Mouse (Mus musculus): ENCODE measurements at regions not wholly inside any gene's neighbourhood (a gene's known extent, or its start where the extent isn't known, plus 50 kb on each side); places are given as distances from the start of the nearest gene placed in this dataset.

DNA sequence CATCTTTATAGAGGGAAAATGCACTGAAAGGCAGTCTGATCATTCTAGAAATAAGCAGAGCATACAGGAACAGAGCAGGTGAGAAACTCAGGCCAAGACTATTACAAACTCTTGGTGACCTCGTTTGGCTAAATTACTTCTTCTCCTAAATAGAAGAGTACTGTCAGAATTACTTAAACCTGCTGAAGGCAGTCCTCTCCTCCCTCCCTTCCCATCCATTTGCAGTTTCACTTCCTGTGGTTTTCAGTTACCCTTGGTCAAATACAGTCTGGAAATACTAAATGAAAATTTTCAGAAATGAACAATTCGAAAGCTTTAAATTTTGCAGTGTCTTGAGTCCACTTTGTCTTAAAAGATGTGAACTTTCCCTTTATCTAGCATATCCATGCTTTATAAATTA is 135.8 kb downstream of the Rnd3 start:
- DNase-seq: no peak

- no peak for DNase-seq
Measured at GRCm38 (mm10) chr2:51008251-51008533, 140.7 kb downstream of the Rnd3 start.

DNA sequence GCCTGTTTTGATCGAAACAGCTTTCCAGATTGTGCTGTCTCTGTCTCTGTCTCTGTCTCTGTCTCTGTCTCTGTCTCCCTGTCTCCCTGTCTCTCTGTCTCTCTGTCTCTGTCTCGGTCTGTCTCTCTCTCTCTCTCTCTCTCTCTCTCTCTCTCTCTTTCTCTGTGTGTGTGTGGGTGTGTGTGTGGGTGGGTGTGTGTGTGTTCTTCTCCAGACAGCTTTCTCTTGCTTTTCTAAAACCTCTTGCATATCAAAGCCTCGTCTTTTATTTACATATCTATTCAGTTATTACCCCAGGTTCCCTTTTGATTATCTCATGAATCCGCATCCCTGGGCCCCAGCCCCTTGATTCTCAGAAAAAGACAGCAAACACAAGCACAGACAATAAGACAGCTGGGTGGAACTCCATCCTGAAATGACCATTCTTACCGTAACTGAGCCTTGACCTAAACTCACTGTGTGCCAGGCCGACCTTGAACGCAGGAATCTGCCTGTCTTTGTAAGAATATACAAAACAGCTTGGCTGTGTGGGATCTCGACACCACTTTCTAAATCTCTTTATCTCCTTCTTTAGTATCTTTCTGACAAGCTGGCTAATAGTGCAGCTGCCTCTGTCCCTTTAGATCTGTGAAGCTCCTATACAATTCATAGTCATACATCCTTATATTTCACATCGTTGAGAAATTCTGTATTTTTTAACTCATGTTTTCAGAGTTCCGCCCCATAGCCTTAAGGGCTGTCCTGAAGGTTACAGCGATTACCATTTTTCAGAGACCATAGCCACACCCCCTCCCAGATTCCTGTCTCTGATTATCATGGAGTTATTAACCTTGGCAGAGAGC is 141.3 kb downstream of the Rnd3 start:
- DNase-seq: no peak

GRCm38 (mm10) chr2:51006818-51007217 is 142.1 kb downstream of the Rnd3 start:
- DNase-seq: no peak

GRCm38 (mm10) chr2:51001548-51001947 is 147.4 kb downstream of the Rnd3 start:
- no peak for DNase-seq

DNA sequence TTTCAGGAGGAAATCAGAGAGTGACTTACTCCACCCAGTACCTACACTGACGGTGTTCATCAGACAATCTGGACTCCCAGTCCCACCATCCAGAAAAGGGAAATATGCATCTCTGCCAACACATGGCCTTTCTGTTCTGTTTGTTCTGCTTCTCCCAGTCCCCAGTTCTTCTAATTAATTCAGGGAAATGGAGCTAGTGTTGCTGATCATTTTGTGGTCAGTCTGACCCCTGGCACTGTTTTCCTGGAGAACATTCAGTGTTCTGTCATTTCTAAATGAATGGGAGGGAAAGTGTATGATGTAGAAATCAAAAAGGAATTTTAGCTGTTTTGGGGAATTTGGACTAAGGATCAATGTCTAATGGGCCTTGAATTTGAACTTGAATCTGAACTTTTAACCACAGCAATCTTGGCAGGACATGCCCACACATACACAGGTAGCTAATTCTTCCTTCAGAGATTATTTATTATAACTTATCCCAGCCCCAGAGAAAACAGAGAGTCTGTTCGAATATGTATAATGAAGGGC is 165.0 kb downstream of the Rnd3 start:
- DNase-seq: no peak

DNA sequence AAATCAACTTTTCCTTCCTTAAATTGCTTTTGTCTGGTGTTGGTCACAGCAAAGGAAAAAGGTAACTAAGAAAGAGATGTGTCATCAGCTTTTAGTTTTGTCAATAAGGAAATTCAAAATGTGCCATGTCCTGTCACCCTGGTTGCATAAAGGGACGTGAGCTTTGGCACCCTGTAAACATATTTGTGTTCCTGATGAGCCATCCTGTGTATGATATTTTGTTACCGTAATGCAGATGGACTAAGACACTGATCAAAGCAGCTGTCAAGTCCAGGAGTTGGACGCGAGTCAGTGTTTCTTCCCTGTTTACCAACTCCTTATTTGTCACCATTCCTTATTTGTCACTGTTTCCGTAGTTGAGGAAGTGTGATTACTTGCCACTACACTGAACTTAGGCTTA is 166.3 kb downstream of the Rnd3 start:
- DNase-seq: no peak

- no peak for DNase-seq
Measured at GRCm38 (mm10) chr2:50978356-50978755, 170.6 kb downstream of the Rnd3 start.

GRCm38 (mm10) chr2:50971131-50971825 is 177.6 kb downstream of the Rnd3 start:
- peak; percentile 29 for DNase-seq

DNA sequence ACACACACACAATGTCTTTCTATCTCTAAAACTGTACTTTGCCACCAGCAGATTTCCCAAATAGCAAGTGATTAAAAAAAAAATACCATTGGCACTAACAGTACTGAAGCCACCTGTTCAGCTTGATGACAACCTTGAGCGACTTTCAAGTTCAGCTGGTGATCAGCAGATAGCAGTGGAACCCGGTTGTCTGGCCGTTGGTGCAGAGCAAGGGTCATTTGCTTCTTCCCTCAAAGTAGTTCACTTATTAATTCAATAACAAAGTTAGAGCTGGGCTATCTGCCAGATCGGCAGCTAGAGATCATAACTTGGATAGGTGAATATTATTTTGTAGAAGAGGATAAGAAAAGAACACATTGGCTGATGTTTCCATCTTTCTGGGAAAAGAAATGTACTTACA is 180.5 kb downstream of the Rnd3 start:
- DNase-seq: no peak

DNA sequence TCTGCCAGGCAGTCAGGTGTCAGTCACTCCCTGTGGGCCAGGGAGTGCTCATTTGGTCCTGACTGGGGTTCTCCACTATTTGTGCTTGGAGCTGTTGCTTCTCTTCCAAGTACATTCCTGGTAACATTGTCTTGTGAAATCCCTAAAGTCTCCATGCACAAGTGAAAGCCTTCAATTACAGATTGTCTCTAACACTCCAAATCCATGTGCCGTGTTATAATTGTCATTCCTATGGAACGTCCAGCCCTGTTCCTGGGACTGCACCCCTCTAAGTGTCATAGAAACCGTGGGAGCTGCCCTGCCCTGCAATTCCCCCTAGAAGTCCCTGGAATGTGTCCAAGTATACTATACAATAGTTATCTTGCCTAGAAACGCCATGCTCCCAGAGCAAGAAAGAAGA is 181.1 kb downstream of the Rnd3 start:
- no peak for DNase-seq

DNA sequence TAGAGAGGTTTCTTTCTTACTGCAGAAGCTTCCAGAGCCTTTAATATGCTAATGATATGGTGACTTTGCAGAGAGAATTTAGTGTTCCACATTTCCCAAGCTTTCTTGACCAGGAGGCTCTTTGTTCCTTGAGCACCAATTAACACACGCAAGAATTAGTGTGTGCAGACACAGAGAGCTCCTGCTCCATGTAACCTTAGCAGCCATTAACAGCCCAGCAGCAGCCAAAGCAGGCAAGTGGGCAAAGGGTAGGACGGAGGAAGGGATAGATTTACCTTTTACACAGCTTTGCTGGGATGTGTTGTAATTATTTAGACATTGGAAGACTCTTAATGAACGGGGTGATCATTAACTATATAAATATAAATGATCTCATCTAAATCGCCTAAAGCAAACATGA is 181.8 kb downstream of the Rnd3 start:
- DNase-seq: no peak

DNA sequence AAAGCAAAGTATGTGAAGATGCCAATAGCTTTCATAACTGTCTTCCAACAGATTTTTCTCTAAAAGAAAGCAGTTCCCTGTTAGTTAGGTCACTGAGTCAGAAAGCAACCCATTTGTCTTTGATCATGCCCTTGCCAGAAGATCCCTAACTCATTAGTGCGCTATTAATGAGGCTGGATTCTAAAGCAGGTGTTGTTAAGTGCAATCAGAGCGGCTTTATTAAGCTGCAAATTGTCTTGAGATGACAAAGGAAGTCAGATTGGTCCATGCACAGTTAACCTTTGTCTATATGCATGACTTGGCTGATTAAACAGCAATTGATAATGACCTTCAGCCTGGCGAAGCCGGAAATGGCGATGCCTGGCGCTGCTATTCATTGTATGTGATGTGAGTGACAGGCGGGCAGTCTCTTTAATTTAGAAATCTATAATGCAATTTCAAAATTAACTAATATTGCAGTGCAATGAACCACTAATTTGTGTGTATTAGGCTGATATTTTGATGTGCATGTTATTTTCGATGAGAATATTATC is 183.4 kb downstream of the Rnd3 start:
- DNase-seq: no peak

DNA sequence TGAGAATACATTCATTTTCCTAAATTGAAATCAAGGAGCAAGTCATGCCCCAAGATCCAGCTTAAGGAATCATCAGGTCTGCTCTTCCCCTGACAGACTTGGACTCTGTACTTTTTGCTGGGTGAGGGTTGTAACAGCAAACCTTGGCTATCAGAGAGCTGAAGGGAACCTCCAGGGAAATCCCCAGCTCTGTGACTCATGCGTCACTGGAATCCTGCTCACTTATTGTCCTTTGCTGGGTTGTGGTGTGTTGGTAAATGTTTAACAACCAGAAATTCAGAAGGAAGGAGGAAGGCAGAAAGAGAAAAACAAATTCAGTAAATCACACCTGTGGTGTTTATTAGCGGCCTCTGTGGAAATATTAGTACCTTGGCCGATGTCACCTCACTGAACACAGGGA is 184.8 kb downstream of the Rnd3 start:
- DNase-seq: no peak

- DNase-seq: no peak
Measured at GRCm38 (mm10) chr2:50961049-50961448, 187.9 kb downstream of the Rnd3 start.

- no peak for DNase-seq
Measured at GRCm38 (mm10) chr2:50959323-50959722, 189.6 kb downstream of the Rnd3 start.

DNA sequence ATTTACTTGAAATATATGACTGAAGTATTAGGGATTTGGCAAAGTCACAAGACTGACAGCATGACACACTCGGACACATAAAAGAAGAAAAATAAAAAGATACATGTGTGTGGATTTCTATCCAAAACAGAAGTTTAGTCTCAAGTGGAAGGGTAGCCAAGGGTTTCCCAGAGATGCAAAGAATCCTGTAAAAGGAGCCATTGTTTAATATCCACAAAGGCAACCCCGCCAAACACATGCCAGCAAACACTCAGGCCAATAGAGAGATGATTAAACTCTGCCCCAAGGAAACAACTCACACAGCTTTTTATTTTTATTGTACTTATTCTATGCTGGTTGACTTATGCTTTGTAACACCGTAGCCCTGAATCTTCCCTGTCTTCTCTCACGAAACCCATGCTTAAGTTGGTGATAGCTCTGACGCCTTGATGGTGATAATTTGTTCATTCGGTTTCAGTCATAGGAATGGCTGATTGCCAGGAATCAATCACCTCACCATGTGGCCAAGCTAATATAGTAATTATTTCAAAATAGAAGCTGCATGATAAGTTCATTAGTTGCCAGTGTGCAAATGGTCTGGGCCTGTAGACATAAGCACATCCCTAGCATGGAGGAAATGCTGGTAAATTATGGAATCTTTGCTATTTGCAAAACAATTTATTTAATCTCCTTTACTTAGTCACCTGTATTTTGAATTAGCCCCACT is 194.4 kb downstream of the Rnd3 start:
- DNase-seq: no peak

GRCm38 (mm10) chr2:50951027-50951426 is 197.9 kb downstream of the Rnd3 start:
- DNase-seq: no peak

- DNase-seq: no peak
Measured at GRCm38 (mm10) chr2:50949717-50950116, 199.2 kb downstream of the Rnd3 start.

GRCm38 (mm10) chr2:50945526-50945925 is 203.4 kb downstream of the Rnd3 start:
- no peak for DNase-seq

DNA sequence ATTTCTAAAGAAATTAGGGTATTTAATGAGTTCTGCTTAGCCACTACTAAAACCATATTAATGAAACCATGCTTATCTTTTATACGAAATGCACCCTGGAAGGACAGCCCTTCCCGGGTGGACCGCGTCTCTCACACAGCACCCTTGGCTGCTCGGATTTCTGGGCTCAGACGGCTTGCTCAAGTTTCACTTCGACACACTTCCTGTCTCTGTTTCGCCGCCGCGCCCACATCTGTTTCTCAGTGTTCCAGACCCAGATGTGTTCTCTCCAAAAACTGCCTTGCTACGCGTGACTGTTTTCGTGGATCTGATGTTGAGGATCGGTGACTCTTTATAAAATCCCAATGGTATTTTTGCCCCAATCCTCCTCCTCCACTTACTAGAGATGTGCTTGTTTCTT is 205.7 kb downstream of the Rnd3 start:
- DNase-seq: no peak

DNA sequence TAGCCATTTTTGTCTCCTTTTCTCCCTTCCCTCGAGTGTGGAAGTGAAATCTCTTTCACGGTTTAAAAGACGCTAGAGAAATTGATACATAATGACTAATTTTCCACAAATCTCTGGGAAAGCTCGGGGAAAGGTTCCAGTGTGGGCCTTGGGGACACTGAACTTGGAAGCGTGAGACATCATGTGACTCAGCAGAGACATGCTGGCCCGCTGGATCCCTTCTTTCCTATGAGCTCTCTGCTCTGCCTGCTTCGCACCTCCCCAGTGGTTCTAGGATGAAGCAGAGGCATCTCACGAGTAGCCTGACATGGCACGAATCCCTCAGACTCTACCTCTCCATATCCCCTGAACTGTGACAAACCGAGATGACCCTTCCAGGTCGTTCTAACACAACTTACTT is 206.2 kb downstream of the Rnd3 start:
- DNase-seq: no peak

DNA sequence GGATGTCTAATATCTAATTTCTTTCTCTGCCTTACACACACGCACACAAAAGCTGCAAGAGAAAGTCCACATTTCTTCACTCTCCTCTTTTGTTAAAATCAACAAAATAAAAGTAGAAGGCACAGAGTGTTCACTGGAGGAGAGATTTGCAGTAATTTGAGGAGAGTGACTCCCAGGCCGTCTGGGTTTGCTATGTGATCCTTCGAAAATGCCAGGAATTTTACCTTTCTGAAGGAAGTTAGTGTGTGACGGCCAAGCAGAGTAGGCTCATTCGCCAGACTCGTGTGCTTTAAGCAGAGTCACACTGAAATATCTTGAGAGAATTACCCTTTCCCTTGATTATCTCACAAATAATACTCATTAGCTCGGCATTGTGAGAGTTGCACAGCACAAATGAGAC is 216.0 kb downstream of the Rnd3 start:
- no peak for DNase-seq

GRCm38 (mm10) chr2:50921002-50921401 is 227.9 kb downstream of the Rnd3 start:
- DNase-seq: no peak
